Mouse (Mus musculus): ENCODE results near the gene Sumo3. TPM values are rescaled to one million over a fixed set of nuclear protein-coding genes. Genes with fewer than 3 reads are reported as not detected.

Gene Sumo3
- total and polyA plus RNA-seq, 2 experiments from 2014 or later, result 218 to 348 TPM

- TF ChIP-seq CTCF (IDR thresholded peaks at IDR 0.05; ENCODE audit: low read depth), result no peak
- Histone ChIP-seq H3K27me3 (ENCODE audit: insufficient read depth, low read length) (no peaks in the 10 kb centered on the region), H3K36me3 (ENCODE audit: insufficient read depth, low read length) (no peaks in the 10 kb centered on the region), H3K4me1 (ENCODE audit: insufficient read depth, low read length) (no peaks in the 10 kb centered on the region), H3K9me3 (ENCODE audit: low read length) (no peaks in the 10 kb centered on the region), H3K27ac (no peak overlapping the region), H3K4me3 (ENCODE audit: low read length) (no peak overlapping the region), H3K9ac (replicated peaks; ENCODE audit: low read length) (no peak overlapping the region), H3K4me2 (ENCODE audit: low read depth, low read length) (no peak overlapping the region)
- DNase-seq (ENCODE audit: low spot score), result no peak
- no peak for ATAC-seq
- 81% methylated on average over 8 of the region's 8 CpGs for WGBS
Measured at GRCm38 (mm10) chr10:77565005-77565404, 40.9 kb upstream of the Sumo3 start.

DNA sequence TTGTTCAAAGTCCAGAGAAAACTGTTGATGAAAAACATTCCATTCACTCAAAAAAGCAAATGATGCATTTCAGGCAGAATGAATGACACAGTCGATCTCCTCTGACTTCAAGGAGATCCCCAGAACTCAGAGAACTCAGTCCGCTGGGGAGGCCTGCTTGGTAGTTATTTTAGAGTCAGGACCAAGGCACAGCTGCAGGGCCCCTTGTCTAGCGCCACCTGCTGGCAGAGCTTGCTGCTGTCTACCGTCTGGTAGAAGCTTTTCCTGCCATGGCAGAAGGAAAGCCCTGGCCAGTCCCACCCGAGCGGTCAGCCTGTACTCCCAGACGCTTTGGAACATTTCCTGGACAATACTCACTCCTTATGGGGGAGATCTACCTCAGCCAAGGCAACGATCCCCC lies 39.2 kb upstream of the Sumo3 start:
- ATAC-seq, result no peak
- WGBS, result 32% methylated on average over 8 of the region's 8 CpGs
- TF ChIP-seq CTCF (IDR thresholded peaks at IDR 0.05; ENCODE audit: low read depth), result peak; percentile 80

DNA sequence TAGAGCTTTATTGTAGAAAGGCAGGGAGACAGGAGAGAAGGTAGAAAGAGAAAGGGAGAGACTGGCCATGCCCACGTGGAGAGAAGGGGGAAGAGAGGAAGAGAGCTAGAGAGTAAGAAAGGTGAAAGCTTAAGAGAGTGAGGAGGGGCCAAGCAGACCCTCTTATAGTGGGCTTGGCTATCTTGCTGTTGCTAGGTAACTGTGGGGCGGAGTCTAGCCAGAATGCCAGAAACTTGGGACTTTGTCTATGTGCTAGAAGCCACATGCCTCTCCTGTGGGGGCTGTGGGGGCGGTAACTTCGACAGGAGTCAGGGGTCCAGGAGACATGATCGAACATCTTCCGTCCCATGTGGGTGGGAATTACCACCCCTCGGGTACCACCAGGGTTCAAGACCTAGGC lies 36.4 kb upstream of the Sumo3 start:
- Histone ChIP-seq H3K9me3 (ENCODE audit: low read length) (no peaks in the 10 kb centered on the region), H3K4me1 (ENCODE audit: insufficient read depth, low read length) (no peaks in the 10 kb centered on the region), H3K4me2 (ENCODE audit: low read depth, low read length) (no peak overlapping the region), H3K9ac (replicated peaks; ENCODE audit: low read length) (no peak overlapping the region), H3K27me3 (ENCODE audit: insufficient read depth, low read length) (no peaks in the 10 kb centered on the region), H3K36me3 (ENCODE audit: insufficient read depth, low read length) (no peaks in the 10 kb centered on the region), H3K4me3 (ENCODE audit: low read length) (no peak overlapping the region), H3K27ac (no peak overlapping the region)
- no peak for DNase-seq (ENCODE audit: low spot score)
- ATAC-seq, result no peak
- TF ChIP-seq CTCF (IDR thresholded peaks at IDR 0.05; ENCODE audit: low read depth), result no peak
- 31% methylated on average over 7 of the region's 7 CpGs for WGBS

More for the DNA sequence above, 39.2 kb upstream of the Sumo3 start:
- Histone ChIP-seq H3K4me2 (ENCODE audit: low read depth, low read length) (no peak overlapping the region), H3K4me3 (ENCODE audit: low read length) (no peak overlapping the region), H3K9ac (replicated peaks; ENCODE audit: low read length) (no peak overlapping the region), H3K9me3 (ENCODE audit: low read length) (no peaks in the 10 kb centered on the region), H3K27me3 (ENCODE audit: insufficient read depth, low read length) (no peaks in the 10 kb centered on the region), H3K36me3 (ENCODE audit: insufficient read depth, low read length) (no peaks in the 10 kb centered on the region), H3K27ac (no peak overlapping the region), H3K4me1 (ENCODE audit: insufficient read depth, low read length) (no peaks in the 10 kb centered on the region)
- DNase-seq (ENCODE audit: low spot score), result peak; percentile 72

- Histone ChIP-seq H3K4me2 (ENCODE audit: low read depth, low read length) (no peak overlapping the region), H3K9me3 (ENCODE audit: low read length) (no peaks in the 10 kb centered on the region), H3K36me3 (ENCODE audit: insufficient read depth, low read length) (no peaks in the 10 kb centered on the region), H3K27ac (no peak overlapping the region), H3K4me3 (ENCODE audit: low read length) (no peak overlapping the region), H3K27me3 (ENCODE audit: insufficient read depth, low read length) (no peaks in the 10 kb centered on the region), H3K4me1 (ENCODE audit: insufficient read depth, low read length) (no peaks in the 10 kb centered on the region), H3K9ac (replicated peaks; ENCODE audit: low read length) (no peak overlapping the region)
- no peak for TF ChIP-seq CTCF (IDR thresholded peaks at IDR 0.05; ENCODE audit: low read depth)
- WGBS, result 64% methylated on average over 6 of the region's 6 CpGs
- DNase-seq (ENCODE audit: low spot score), result no peak
- no peak for ATAC-seq
Measured at GRCm38 (mm10) chr10:77569973-77570658, 35.8 kb upstream of the Sumo3 start.

GRCm38 (mm10) chr10:77572225-77572624 lies 33.7 kb upstream of the Sumo3 start:
- Histone ChIP-seq H3K4me1 (ENCODE audit: insufficient read depth, low read length) (no peaks in the 10 kb centered on the region), H3K4me3 (ENCODE audit: low read length) (no peak overlapping the region), H3K9me3 (ENCODE audit: low read length) (no peaks in the 10 kb centered on the region), H3K27ac (no peak overlapping the region), H3K36me3 (ENCODE audit: insufficient read depth, low read length) (no peaks in the 10 kb centered on the region), H3K27me3 (ENCODE audit: insufficient read depth, low read length) (no peaks in the 10 kb centered on the region), H3K9ac (replicated peaks; ENCODE audit: low read length) (no peak overlapping the region), H3K4me2 (ENCODE audit: low read depth, low read length) (no peak overlapping the region)
- TF ChIP-seq CTCF (IDR thresholded peaks at IDR 0.05; ENCODE audit: low read depth), result peak; percentile 53
- 30% methylated on average over 3 of the region's 3 CpGs for WGBS
- DNase-seq (ENCODE audit: low spot score) (no peak), ATAC-seq (no peak)

- Histone ChIP-seq H3K27ac (no peak overlapping the region), H3K27me3 (ENCODE audit: insufficient read depth, low read length) (no peaks in the 10 kb centered on the region), H3K36me3 (ENCODE audit: insufficient read depth, low read length) (no peaks in the 10 kb centered on the region), H3K9ac (replicated peaks; ENCODE audit: low read length) (no peak overlapping the region), H3K4me1 (ENCODE audit: insufficient read depth, low read length) (no peaks in the 10 kb centered on the region), H3K9me3 (ENCODE audit: low read length) (no peaks in the 10 kb centered on the region), H3K4me2 (ENCODE audit: low read depth, low read length) (no peak overlapping the region), H3K4me3 (ENCODE audit: low read length) (no peak overlapping the region)
- no peak for DNase-seq (ENCODE audit: low spot score)
- no peak for TF ChIP-seq CTCF (IDR thresholded peaks at IDR 0.05; ENCODE audit: low read depth)
- 89% methylated on average over 1 of the region's 1 CpGs for WGBS
- ATAC-seq, result no peak
Measured at GRCm38 (mm10) chr10:77573162-77573561, 32.7 kb upstream of the Sumo3 start.
